Mouse (Mus musculus): ENCODE data around the gene Erbin. TPM values are rescaled to one million over a fixed set of nuclear protein-coding genes. Genes with fewer than 3 reads are reported as not detected.
A peak's percentile ranks its signal among the peaks of the same experiment; 100 is the strongest.

Gene Erbin
- polyA plus RNA-seq, 1 experiment from 2014 or later, result 24.9 TPM

DNA sequence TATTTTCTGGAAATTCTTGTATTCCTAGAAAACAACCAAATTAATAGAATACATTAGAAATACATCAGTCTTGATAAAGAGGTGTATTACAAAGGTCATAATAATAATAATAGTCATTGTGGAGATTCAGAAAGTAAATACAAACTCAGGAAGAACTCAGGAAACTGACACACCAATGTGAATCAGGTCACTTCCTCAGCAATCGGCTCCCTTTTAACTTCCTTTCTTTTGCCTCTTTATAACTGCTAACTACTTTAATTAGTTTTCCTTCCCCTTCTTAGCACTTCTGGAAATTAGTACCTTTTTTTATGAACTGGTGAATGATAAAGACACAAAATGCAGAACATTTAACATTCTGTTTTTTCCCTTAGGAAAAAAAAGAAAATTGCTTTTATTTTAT, 51.4 kb downstream of the Erbin start:
- Histone ChIP-seq H3K9me3 (no peaks in the 10 kb centered on the region), H3K36me3 (peaks cover 22% of the 10 kb centered on the region), H3K27ac (no peak overlapping the region), H3K9ac (replicated peaks) (no peak overlapping the region), H3K4me1 (replicated peaks) (no peaks in the 10 kb centered on the region; the same call in 1 of the 2 replicates), H3K4me2 (no peak overlapping the region), H3K4me3 (replicated peaks) (no peak overlapping the region), H3K27me3 (no peaks in the 10 kb centered on the region)
- 42% methylated on average over 1 of the region's 1 CpGs for WGBS
- ATAC-seq (ENCODE audit: insufficient number of reproducible peaks, insufficient read depth, low FRiP score, low TSS enrichment, low read depth), result no peak

DNA sequence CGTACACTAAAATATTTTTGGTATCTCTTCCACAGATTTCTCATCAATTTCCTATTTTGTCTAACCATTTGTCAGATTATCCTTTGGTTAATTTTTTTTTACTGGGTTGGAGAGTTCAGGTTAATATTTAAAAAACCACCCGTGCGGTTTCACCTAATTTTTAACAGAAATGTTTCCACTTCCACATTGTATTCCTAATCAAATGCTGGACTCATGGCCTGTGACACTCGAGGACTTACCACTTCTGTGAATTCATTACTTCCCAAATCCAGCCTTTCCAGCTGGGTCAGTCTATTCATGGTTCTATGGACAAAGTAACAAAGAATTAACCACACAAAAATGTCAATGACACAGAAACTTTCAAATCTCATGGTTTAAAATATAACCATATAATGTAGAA, 58.3 kb downstream of the Erbin start:
- 89% methylated on average over 4 of the region's 4 CpGs for WGBS
- Histone ChIP-seq H3K27me3 (no peaks in the 10 kb centered on the region), H3K36me3 (peaks cover 40% of the 10 kb centered on the region), H3K4me2 (no peak overlapping the region), H3K9ac (replicated peaks) (no peak overlapping the region), H3K4me1 (replicated peaks) (no peaks in the 10 kb centered on the region), H3K9me3 (no peaks in the 10 kb centered on the region), H3K4me3 (replicated peaks) (no peak overlapping the region), H3K27ac (no peak overlapping the region)
- no peak for ATAC-seq (ENCODE audit: insufficient number of reproducible peaks, insufficient read depth, low FRiP score, low TSS enrichment, low read depth)

DNA sequence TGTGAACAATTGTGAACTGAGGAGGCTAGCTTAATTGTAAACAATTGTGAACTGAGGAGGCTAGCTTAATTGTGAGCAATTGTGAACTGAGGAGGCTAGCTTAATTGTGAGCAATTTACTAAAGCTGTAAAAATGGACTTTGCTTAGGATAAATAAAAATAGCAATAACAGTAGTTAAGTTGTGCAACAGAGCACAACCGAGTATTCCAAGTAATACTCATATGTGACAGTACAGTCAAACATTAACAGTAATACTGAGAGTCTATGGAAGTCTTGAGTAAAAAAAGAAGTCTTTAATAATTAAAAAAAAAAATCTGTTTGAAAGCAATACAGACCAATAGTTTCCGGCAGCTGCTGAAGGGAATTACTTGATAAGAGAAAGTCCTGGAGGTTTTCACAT, 61.3 kb downstream of the Erbin start:
- H3K4me1 ChIP-seq (replicated peaks), result no peaks in the 10 kb centered on the region
- peaks cover 44% of the 10 kb centered on the region for H3K36me3 ChIP-seq
- H3K27me3 ChIP-seq, result no peaks in the 10 kb centered on the region
- H3K4me3 ChIP-seq (replicated peaks), result no peak overlapping the region
- H3K9me3 ChIP-seq, result no peaks in the 10 kb centered on the region
- no peak overlapping the region for H3K27ac ChIP-seq
- no peak overlapping the region for H3K4me2 ChIP-seq
- 85% methylated on average over 2 of the region's 2 CpGs for WGBS
- ATAC-seq (ENCODE audit: insufficient number of reproducible peaks, insufficient read depth, low FRiP score, low TSS enrichment, low read depth), result no peak
- no peak overlapping the region for H3K9ac ChIP-seq (replicated peaks)

DNA sequence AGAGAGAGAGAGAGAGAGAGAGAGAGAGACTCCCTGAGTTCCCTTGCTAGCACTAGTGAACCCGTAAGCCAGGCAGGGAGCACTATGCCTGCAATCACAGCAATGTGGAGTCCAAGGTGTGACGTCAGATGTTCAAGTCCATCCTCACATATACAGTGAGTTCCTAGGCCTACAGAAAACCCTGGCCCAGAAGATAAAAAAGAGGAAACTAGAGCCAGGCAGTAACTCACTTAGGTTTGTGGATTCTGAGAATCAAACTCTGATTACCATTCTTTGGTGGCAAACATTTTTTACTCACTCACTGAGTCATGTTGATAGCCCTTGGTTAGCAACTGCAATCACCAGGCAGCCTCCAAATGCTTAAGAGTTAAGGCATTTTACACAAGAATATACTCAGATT, 72.7 kb downstream of the Erbin start:
- no peak overlapping the region for H3K9ac ChIP-seq (replicated peaks)
- H3K4me3 ChIP-seq (replicated peaks), result no peak overlapping the region
- no peaks in the 10 kb centered on the region for H3K9me3 ChIP-seq
- no peaks in the 10 kb centered on the region for H3K27me3 ChIP-seq
- ATAC-seq (ENCODE audit: insufficient number of reproducible peaks, insufficient read depth, low FRiP score, low TSS enrichment, low read depth), result no peak
- H3K36me3 ChIP-seq, result peaks cover 65% of the 10 kb centered on the region
- H3K4me2 ChIP-seq, result no peak overlapping the region
- H3K4me1 ChIP-seq (replicated peaks), result no peaks in the 10 kb centered on the region
- H3K27ac ChIP-seq, result no peak overlapping the region
- 89% methylated on average over 2 of the region's 2 CpGs for WGBS

DNA sequence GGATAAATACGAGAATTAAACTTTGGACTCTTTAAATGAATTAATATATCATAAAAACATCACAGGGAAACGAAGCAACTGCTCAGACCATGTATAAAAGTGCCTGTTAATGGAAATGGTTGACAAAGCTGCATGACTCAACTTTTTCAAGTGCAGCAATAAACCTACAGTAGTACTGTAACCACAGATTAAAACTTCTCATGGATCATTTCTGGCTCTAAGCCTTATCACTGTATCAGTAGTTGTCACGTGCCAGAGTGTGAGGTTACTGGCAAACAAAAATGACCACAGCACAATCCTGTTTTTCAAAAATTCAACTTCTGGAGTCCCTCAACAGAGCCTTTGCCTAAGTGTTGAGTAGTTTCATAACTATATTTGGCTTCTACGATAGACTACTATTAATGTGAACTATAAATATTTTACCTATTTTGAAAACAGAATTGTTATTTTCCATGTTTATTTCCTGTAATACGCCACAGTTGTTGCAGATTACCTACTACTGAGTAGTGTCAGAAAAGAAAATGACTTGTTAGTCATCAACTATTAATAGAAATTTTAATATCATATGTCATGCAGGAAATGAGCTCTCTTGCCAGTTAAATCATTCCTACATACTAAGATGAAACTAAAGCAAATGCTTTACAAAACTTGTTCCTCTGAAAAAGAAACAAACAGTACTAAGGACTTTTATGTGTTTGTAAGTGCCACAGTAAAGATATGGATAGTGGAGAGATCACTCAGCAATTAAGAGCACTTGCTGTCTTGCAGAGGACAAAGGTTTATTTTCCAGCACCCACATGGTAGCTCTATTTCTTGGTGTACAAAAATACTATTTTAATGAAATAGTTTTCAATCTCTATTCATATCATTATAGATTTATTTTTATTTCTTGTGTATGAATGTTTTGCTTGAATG, 78.8 kb downstream of the Erbin start:
- H3K4me2 ChIP-seq, result no peak overlapping the region
- H3K4me1 ChIP-seq (replicated peaks), result no peaks in the 10 kb centered on the region
- no peak overlapping the region for H3K27ac ChIP-seq
- no peaks in the 10 kb centered on the region for H3K27me3 ChIP-seq
- 91% methylated on average over 5 of the region's 5 CpGs for WGBS
- peaks cover 81% of the 10 kb centered on the region for H3K36me3 ChIP-seq
- no peak overlapping the region for H3K4me3 ChIP-seq (replicated peaks)
- no peak overlapping the region for H3K9ac ChIP-seq (replicated peaks)
- H3K9me3 ChIP-seq, result no peaks in the 10 kb centered on the region
- no peak for ATAC-seq (ENCODE audit: insufficient number of reproducible peaks, insufficient read depth, low FRiP score, low TSS enrichment, low read depth)

DNA sequence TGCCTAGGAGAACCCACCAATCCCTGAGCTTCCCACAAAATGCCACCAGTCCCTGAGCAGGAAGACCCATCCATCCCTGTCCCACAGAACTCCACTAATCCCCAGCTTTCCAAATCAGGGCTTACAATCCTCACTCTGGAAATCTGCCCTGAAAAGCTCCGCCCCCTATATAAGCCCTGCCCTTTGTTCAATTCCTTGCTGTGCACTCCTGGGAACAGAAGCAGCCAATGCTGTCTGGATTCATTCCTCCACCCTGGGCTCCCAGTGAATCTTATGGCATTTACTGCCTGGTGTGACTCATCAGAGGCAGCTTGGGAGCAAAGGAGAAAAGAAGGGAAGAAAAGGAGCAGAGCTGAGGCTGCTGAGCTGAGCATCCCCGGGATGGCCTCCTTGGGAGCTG, 81.7 kb downstream of the Erbin start:
- H3K27me3 ChIP-seq, result no peaks in the 10 kb centered on the region
- no peak for ATAC-seq (ENCODE audit: insufficient number of reproducible peaks, insufficient read depth, low FRiP score, low TSS enrichment, low read depth)
- WGBS, result 82% methylated on average over 2 of the region's 2 CpGs
- no peak overlapping the region for H3K9ac ChIP-seq (replicated peaks)
- H3K4me1 ChIP-seq (replicated peaks), result no peaks in the 10 kb centered on the region
- no peak overlapping the region for H3K4me3 ChIP-seq (replicated peaks)
- H3K36me3 ChIP-seq, result peaks cover 77% of the 10 kb centered on the region
- H3K9me3 ChIP-seq, result no peaks in the 10 kb centered on the region
- H3K4me2 ChIP-seq, result no peak overlapping the region
- no peak overlapping the region for H3K27ac ChIP-seq

DNA sequence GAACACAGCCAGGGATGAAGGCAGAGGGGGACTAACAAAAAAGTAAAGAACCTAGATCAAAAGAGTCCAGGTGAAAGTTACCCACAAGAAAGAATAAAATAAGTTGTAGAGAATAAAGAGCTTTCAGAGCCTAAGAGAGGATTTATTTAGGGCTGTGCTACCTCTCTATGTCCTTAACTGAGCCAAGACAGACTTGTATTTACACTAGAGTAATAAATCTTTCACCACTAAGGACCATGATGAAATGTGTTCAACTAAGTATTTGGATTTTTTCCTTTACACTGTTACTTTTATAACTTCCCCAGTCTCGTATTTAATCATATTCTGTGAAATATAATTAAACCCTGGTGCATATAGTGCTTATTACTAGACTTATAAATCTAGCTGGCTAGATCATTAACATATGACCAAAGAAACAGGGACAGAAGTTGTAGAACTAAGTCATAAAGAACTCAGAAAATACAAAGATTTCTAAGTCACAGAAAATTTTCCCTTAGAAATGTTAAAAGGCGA, 90.6 kb downstream of the Erbin start:
- Histone ChIP-seq H3K4me2 (no peak overlapping the region), H3K9me3 (no peaks in the 10 kb centered on the region), H3K4me3 (replicated peaks) (no peak overlapping the region), H3K36me3 (peaks cover 54% of the 10 kb centered on the region), H3K27me3 (no peaks in the 10 kb centered on the region), H3K9ac (replicated peaks) (no peak overlapping the region), H3K4me1 (replicated peaks) (peaks cover 4% of the 10 kb centered on the region; the same call in 1 of the 2 replicates), H3K27ac (peak overlapping the region; percentile 62; the same call in 1 of the 2 replicates)
- no peak; the same call in 1 of the 2 replicates for ATAC-seq (ENCODE audit: insufficient number of reproducible peaks, insufficient read depth, low FRiP score, low TSS enrichment, low read depth)
- 43% methylated on average over 2 of the region's 2 CpGs for WGBS

DNA sequence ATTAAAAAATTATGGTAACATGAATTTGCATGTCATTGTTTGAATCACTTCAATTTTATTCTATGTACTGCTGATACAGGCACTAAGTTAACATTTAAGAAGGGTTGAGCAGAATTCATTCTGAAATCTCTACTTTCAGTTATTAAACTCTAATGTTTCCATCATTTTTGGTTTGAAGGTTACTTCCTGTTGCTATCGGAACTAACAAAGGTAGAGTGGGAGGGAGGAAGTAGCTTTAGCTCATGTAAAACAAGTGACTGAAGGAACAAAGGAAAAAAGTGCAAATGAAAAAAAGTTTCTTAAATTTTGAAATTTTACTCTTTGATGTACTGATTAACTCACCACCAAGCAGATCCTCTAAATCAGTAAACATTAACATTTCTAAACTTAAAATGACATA, 98.0 kb downstream of the Erbin start:
- Histone ChIP-seq H3K27me3 (no peaks in the 10 kb centered on the region), H3K9ac (replicated peaks) (no peak overlapping the region), H3K36me3 (peaks cover 39% of the 10 kb centered on the region), H3K9me3 (no peaks in the 10 kb centered on the region), H3K4me3 (replicated peaks) (no peak overlapping the region), H3K4me1 (replicated peaks) (no peaks in the 10 kb centered on the region), H3K27ac (no peak overlapping the region), H3K4me2 (no peak overlapping the region)
- ATAC-seq (ENCODE audit: insufficient number of reproducible peaks, insufficient read depth, low FRiP score, low TSS enrichment, low read depth), result no peak
- 95% methylated on average over 1 of the region's 1 CpGs for WGBS

DNA sequence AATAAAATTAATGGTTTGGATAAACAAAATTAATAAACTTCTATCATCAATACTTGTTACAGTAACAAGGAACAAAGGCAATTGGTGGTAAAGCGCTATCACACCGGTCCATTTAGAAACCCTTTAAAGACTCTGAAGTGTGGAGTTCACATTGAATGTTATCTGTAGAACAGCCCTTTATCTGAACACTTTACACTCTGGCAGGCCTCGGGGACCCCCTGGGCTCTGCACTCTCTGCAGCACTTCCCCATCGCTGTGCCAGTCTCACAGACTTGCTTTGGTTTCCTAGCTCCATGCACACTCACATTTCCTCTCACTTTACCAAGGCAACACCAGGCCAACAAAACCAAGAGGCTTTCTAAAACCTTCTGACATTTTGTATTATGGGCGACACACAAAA, 100.9 kb downstream of the Erbin start:
- H3K27ac ChIP-seq, result no peak overlapping the region
- ATAC-seq (ENCODE audit: insufficient number of reproducible peaks, insufficient read depth, low FRiP score, low TSS enrichment, low read depth), result no peak
- peaks cover 36% of the 10 kb centered on the region for H3K36me3 ChIP-seq
- no peak overlapping the region for H3K9ac ChIP-seq (replicated peaks)
- no peaks in the 10 kb centered on the region for H3K9me3 ChIP-seq
- no peaks in the 10 kb centered on the region for H3K4me1 ChIP-seq (replicated peaks)
- H3K4me2 ChIP-seq, result no peak overlapping the region
- H3K27me3 ChIP-seq, result no peaks in the 10 kb centered on the region
- 83% methylated on average over 5 of the region's 5 CpGs for WGBS
- H3K4me3 ChIP-seq (replicated peaks), result no peak overlapping the region

DNA sequence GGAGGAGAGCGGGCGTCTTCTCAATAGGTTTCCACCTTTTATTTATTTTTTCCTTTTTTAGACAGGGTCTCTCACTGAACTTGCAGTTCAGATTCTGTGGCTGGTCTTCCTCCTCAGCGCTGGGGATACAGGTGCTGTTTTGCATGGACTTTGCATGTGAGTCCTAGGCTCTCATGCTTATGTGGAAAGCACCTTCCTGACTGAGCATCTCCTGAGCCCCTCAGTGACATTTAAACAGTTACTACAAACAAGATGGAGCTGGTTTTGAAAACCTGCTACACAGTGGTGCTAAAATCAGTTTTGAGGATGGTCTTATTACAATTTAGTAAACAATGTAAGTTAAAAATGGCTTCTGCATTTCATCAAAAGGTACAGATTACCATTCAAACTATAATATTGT, 102.4 kb downstream of the Erbin start:
- Histone ChIP-seq H3K4me2 (no peak overlapping the region), H3K4me3 (replicated peaks) (no peak overlapping the region), H3K4me1 (replicated peaks) (no peaks in the 10 kb centered on the region), H3K9me3 (no peaks in the 10 kb centered on the region), H3K27me3 (no peaks in the 10 kb centered on the region), H3K27ac (no peak overlapping the region), H3K9ac (replicated peaks) (no peak overlapping the region), H3K36me3 (peaks cover 28% of the 10 kb centered on the region)
- WGBS, result 88% methylated on average over 3 of the region's 3 CpGs
- no peak for ATAC-seq (ENCODE audit: insufficient number of reproducible peaks, insufficient read depth, low FRiP score, low TSS enrichment, low read depth)

DNA sequence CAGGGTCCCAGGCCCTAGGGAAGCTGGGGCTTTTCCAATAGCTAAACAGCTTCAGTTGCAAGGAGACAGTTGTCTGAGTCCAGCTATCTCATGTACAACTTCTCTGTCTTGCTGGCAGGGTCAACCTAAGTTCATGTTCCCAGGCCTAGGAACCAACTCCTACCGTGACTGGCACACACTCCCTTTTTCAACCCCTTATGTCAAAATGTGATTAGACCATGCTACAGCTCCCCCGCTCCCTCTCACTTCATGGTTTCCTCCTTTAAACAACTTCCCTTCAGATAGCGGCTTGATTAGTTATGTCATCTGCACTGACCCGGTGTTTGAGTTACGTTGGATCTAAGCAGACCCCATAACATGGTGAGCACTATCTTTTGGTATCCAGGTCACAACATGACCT, 112.8 kb downstream of the Erbin start:
- Histone ChIP-seq H3K36me3 (no peaks in the 10 kb centered on the region), H3K27me3 (no peaks in the 10 kb centered on the region), H3K4me2 (no peak overlapping the region), H3K9ac (replicated peaks) (no peak overlapping the region), H3K27ac (no peak overlapping the region), H3K4me3 (replicated peaks) (no peak overlapping the region), H3K4me1 (replicated peaks) (0 out of 2 replicates have a peak, but pooled peaks cover 5% of the 10 kb centered on the region), H3K9me3 (no peaks in the 10 kb centered on the region)
- ATAC-seq (ENCODE audit: insufficient number of reproducible peaks, insufficient read depth, low FRiP score, low TSS enrichment, low read depth), result no peak
- WGBS, result 85% methylated on average over 5 of the region's 5 CpGs

Data from limb, embryonic 12.5 days (tissue).